Mouse (Mus musculus) megakaryocyte, embryonic 14.5 days (primary cell): ENCODE measurements around the gene Arhgap9. TPM values are rescaled to one million over a fixed set of nuclear protein-coding genes. Genes with fewer than 3 reads are reported as not detected.
"Not testable (repeated sequence)": the region's sequence is repeated elsewhere in the genome, so short reads cannot be mapped to it uniquely, and the experiment has no call there.

Source experiments
- H3K27me3 ChIP-seq: replicated peaks from 2 replicates; pipeline ENCODE3; 2012; ENCODE audit warnings: inconsistent platforms
- H3K36me3 ChIP-seq: replicated peaks from 2 replicates; pipeline ENCODE3; 2012; ENCODE audit warnings: low read length, inconsistent platforms, mixed read lengths
- H3K4me1 ChIP-seq: 2 replicates; pipeline ENCODE4 v1.6.1; 2012; ENCODE audit warnings: inconsistent platforms
- H3K4me3 ChIP-seq: replicated peaks from 2 replicates; pipeline ENCODE3; 2012; ENCODE audit warnings: moderate library complexity, mild to moderate bottlenecking, inconsistent platforms
- H3K9me3 ChIP-seq: 2 replicates; pipeline ENCODE4 v1.6.1; 2012; ENCODE audit warnings: inconsistent platforms
- FLI1 ChIP-seq: IDR thresholded peaks from 2 replicates; pipeline ENCODE4 v1.6.1; 2012; ENCODE audit warnings: low read length, inconsistent platforms, mixed read lengths
- GATA1 ChIP-seq: IDR thresholded peaks from 3 replicates; pipeline ENCODE4 v1.6.1; 2012; ENCODE audit warnings: mixed read lengths, low read length, inconsistent platforms, borderline replicate concordance
- polyA plus RNA-seq: library from polyadenylated mRNA; stranded (reverse); fragments of >175 nt; gene quantifications from 2 replicates; pipeline ENCODE4 v1.2.3, GENCODE M21; 2012; ENCODE audit warnings: low replicate concordance; ENCODE audit not compliant: insufficient read depth

Gene Arhgap9
- polyA plus RNA-seq, 1 experiment: 10.4 TPM

GRCm38 (mm10) chr10:127291881-127292638 lies 29.7 kb upstream of the Arhgap9 start:
- Histone ChIP-seq H3K27me3 (no peaks in the 10 kb centered on the region), H3K4me3 (peak overlapping the region; percentile 97), H3K9me3 (no peaks in the 10 kb centered on the region), H3K4me1 (peaks cover 69% of the 10 kb centered on the region), H3K36me3 (peaks cover 67% of the 10 kb centered on the region)
- no peak for TF ChIP-seq GATA1
- no peak for TF ChIP-seq FLI1

DNA sequence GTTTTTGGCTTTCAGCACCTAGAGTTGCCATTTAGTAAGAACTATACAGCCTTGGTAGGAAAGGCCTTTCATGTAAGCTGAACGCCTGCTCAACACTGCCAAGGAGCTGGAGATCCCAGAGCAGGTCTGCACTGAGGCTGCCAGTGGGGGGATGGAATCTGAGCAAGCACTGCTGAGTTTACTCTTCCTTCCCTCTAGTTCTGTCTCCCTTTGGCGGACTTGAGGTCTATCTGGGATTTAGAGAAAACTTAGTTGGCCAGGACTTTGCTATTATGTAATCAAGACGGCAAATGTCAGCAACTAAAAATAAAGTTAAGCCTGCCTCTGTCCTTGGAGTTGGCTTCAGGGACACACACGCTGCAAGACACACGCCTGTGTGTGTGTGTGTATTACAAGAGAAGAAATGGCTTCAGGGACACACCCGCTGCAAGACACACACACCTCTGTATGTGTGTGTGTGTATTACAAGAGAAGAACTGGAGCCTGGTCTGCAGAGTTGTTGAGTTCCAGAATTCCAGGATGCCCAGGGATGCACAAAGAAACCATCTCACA lies 28.7 kb upstream of the Arhgap9 start:
- no peaks in the 10 kb centered on the region for H3K27me3 ChIP-seq
- H3K4me3 ChIP-seq: peak overlapping the region; percentile 97
- peaks cover 67% of the 10 kb centered on the region for H3K36me3 ChIP-seq
- no peaks in the 10 kb centered on the region for H3K9me3 ChIP-seq
- TF ChIP-seq GATA1: no peak
- TF ChIP-seq FLI1: no peak
- peaks cover 68% of the 10 kb centered on the region for H3K4me1 ChIP-seq

- H3K4me3 ChIP-seq: peak overlapping the region; percentile 86
- H3K4me1 ChIP-seq: peaks cover 68% of the 10 kb centered on the region
- TF ChIP-seq GATA1 (no peak), FLI1 (no peak)
- no peaks in the 10 kb centered on the region for H3K27me3 ChIP-seq
- H3K36me3 ChIP-seq: peaks cover 73% of the 10 kb centered on the region
- no peaks in the 10 kb centered on the region for H3K9me3 ChIP-seq
These were observed 28.1 kb upstream of the Arhgap9 start for GRCm38 (mm10) chr10:127293590-127294113.

GRCm38 (mm10) chr10:127294895-127295510 lies 26.8 kb upstream of the Arhgap9 start:
- H3K4me1 ChIP-seq: peaks cover 59% of the 10 kb centered on the region
- no peaks in the 10 kb centered on the region for H3K27me3 ChIP-seq
- peaks cover 86% of the 10 kb centered on the region for H3K36me3 ChIP-seq
- H3K9me3 ChIP-seq: no peaks in the 10 kb centered on the region
- TF ChIP-seq GATA1 (no peak), FLI1 (no peak)
- H3K4me3 ChIP-seq: peak overlapping the region; percentile 44

- no peak for TF ChIP-seq FLI1
- TF ChIP-seq GATA1: no peak
- H3K27me3 ChIP-seq: no peaks in the 10 kb centered on the region
- H3K9me3 ChIP-seq: no peaks in the 10 kb centered on the region
- H3K4me1 ChIP-seq: peaks cover 57% of the 10 kb centered on the region
- H3K4me3 ChIP-seq: peak overlapping the region; percentile 63
- peaks cover 98% of the 10 kb centered on the region for H3K36me3 ChIP-seq
These were observed 25.6 kb upstream of the Arhgap9 start for GRCm38 (mm10) chr10:127295986-127296794.

GRCm38 (mm10) chr10:127297015-127297871 lies 24.5 kb upstream of the Arhgap9 start:
- TF ChIP-seq GATA1: no peak
- TF ChIP-seq FLI1: no peak
- peaks cover 53% of the 10 kb centered on the region for H3K4me1 ChIP-seq
- no peaks in the 10 kb centered on the region for H3K27me3 ChIP-seq
- H3K9me3 ChIP-seq: no peaks in the 10 kb centered on the region
- peak overlapping the region; percentile 55 for H3K4me3 ChIP-seq
- peaks cover 99% of the 10 kb centered on the region for H3K36me3 ChIP-seq

GRCm38 (mm10) chr10:127300361-127300760 lies 21.4 kb upstream of the Arhgap9 start:
- peaks cover 30% of the 10 kb centered on the region for H3K4me1 ChIP-seq
- H3K9me3 ChIP-seq: no peaks in the 10 kb centered on the region

DNA sequence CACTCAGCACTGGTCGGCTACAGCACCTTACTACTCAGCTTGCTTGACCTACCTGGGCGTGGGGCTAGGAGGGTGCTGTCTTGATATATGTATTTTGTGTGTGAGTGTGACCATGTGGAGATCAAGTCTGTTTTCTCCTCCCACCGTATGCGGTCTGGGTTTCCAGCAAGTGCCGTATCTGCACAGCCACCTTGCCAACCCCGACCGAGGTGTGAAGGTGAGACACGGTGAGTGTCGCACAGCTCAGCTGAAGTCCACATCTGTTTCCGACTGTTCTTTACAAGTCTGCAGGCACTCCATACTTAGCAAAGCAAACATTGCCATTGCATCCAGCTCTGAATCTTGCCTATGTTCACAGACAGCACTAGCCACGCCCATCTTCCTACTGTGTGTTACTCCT lies 18.6 kb upstream of the Arhgap9 start:
- Histone ChIP-seq H3K27me3 (no peaks in the 10 kb centered on the region), H3K4me3 (peak overlapping the region; percentile 60)

More at GRCm38 (mm10) chr10:127300361-127300760, 21.4 kb upstream of the Arhgap9 start:
- TF ChIP-seq FLI1 (no peak), GATA1 (no peak)
- Histone ChIP-seq H3K27me3 (no peaks in the 10 kb centered on the region), H3K4me3 (no peak overlapping the region), H3K36me3 (peaks cover 99% of the 10 kb centered on the region)

GRCm38 (mm10) chr10:127309167-127309566 lies 12.6 kb upstream of the Arhgap9 start:
- not testable (repeated sequence) for H3K4me3 ChIP-seq, H3K9me3 ChIP-seq, H3K27me3 ChIP-seq
- peaks cover 62% of the 10 kb centered on the region for H3K36me3 ChIP-seq
- peaks cover 52% of the 10 kb centered on the region for H3K4me1 ChIP-seq

More for the DNA sequence above, 18.6 kb upstream of the Arhgap9 start:
- TF ChIP-seq FLI1: no peak
- TF ChIP-seq GATA1: no peak
- Histone ChIP-seq H3K9me3 (no peaks in the 10 kb centered on the region), H3K4me1 (peaks cover 13% of the 10 kb centered on the region), H3K36me3 (peaks cover 99% of the 10 kb centered on the region)
